Mouse (Mus musculus): ENCODE measurements around the gene Hdac6. TPM values are rescaled to one million over a fixed set of nuclear protein-coding genes. Genes with fewer than 3 reads are reported as not detected.

The Hdac6 gene
- polyA plus RNA-seq (2015; fragmentation: Illumina TruSeq; extraction: RNeasy Lipid Tissue Mini Kit (QIAGEN cat#74804); ENCODE audit: insufficient read depth, low replicate concordance), result 14.7 TPM

DNA sequence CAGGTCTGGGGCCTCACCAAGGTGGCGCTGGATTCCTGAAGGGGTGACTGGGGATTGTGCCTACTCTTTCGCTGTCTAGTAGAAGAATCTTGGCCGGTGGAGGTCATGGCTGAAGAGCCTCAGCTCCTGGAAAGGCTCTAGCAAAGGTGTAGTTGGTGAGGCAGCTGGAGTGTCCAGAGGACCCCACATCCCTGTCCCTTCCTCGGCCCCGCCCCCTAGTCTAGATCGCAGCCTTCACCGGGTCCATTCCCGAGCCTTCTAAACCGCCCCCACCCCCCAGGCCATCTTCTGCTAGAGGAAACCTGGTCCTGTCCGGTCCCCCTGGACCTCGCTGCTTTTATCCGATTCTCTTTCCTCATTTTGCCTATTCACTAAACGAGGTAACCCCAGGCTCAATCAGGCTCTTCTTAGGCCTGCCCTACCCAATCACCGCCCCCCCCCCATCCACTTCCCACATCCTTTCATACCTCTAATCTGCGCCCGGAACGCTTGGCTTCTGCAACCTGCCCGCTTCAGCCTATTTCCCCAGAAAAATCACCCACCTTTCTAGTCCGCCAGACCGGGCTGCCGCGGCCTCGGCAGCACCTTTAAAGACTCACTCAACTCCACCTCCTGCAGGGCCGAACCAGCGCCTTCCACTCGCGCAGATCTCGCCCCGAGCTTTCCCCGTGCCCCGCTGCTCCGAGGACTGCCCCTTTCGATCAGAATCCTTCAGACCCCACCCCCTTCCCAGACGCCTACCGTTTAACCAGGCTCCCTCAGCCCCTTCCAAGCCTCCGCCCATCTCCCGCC, at the start of gene Hdac6:
Gene Hdac6, minus strand, starts transcription at position 782 of the 792 bp plus-strand sequence.

DNA sequence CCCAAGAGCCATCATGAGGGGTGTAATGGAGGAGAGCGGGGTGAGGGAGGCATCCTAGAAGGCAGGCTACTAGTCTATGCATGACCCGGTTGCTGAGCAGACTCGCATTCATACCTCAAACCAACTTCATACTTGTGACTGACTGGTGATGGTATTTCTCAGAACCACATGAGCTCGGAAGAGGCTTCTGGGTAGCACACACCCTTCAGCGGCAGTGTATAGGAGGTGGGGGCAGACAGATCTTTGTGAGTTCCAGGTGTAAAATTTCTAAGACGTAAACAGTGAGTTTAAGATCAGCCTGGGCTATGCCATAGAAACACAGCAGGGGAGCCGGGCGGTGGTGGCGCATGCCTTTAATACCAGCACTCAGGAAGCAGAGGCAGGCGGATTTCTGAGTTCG, 30.2 kb upstream of the Hdac6 start, which contains the start of gene Gata1:
Gene Gata1, minus strand, starts transcription at position 180 of the 400 bp plus-strand sequence.

DNA sequence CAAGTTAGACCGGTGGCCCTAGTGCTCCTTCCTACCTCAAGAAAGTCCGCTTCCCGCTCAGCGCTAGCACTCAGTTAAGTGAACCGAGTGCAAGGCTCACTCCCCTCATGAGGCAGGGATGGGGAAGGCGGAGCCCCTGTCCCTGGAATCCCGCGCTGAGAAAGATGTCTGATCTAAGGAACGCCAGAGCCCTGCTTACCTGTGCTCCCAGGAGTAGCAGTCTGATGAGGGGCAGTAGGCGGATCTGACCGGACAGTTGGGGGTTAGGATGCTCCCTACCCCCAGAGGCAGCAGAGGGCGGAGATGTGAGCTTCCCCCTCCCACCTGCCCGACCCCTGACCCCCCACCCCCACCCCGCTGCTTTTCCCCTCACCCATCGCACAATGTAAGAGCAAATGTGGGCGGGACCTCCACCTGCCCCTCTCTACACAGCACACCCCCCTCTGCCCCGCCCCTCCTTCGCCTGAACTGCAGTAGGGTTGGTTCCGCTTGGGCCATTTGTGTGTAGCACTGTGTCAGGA, 19.4 kb downstream of the Hdac6 start, which contains the start of gene Eras:
Gene Eras, minus strand, starts transcription at position 338 of the 521 bp plus-strand sequence.

DNA sequence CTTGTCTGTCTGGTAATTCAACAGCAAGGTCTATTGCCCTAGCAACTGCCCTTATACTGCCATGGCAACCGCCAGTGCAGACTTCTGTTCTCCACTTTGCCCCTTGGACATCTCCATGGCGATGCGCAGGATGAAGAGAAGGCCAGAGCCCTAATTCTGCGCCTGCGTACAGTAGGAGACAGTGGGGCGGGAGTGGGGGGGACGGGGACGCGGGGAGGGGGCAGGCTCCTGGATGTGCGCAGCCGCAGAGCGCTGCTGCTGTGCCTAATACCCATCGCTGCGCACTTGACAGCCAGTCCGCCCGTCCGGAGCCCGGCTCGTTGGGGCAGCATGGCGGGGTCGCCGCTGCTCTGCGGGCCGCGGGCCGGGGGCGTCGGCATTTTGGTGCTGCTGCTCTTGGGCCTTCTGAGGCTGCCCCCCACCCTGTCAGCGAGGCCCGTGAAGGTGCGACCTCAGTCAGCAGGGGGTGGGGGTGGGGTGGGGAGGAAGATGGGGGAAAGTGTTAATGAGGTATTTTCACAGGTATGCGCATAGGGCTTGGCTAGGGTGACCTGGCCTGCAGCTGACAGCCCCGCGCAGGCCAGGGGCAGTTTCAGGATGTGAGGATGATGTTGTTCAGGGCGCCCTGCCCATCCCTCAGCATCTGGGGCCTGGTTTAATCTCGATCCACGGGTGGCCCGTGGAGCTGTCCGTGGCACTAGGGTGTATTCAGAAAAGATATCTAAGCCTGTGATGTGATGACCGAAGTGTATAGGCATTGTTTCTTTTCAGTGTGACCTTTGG, 27.9 kb downstream of the Hdac6 start, which contains the start of gene Pcsk1n:
Gene Pcsk1n, plus strand, starts transcription at position 222 of the 783 bp plus-strand sequence.

DNA sequence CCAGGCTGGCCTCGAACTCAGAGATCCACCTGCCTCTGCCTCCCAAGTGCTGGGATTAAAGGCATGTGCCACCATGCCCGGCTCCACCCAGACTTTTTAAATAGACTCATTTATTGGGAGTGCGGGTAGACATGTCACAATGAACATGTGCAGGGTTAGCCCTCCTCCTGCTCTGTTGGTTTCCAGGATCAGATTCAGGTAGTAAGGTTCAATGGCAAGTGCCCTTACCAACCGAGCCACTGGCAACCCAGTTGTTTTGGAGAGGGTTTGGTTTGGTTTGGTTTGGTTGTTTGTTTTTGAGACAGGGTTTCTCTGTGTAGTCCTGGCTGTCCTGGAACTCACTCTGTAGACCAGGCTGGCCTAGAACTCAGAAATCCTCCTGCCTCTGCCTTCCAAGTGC, 38.4 kb downstream of the Hdac6 start, which contains the start of gene Gm10490:
Gene Gm10490, plus strand, starts transcription at position 301 of the 400 bp plus-strand sequence.

DNA sequence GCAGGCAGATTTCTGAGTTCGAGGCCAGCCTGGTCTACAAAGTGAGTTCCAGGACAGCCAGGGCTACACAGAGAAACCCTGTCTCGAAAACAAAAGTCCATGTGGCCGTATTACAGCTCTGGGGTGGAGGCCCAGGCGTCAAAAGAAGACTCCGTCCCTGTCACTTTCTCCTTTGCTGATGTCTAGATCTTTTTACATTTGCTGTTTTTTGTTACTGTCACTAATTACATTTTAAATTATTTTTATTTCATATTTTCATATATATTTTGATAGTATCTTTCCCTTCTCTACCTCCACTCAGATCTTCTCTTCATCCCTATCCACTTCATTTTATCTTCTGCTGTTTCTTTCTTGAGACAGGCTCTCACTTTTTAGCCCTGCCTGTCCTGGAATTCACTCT, 40.0 kb downstream of the Hdac6 start, which contains the start of gene Gm10491:
Gene Gm10491, minus strand, starts transcription at position 101 of the 400 bp plus-strand sequence.

DNA sequence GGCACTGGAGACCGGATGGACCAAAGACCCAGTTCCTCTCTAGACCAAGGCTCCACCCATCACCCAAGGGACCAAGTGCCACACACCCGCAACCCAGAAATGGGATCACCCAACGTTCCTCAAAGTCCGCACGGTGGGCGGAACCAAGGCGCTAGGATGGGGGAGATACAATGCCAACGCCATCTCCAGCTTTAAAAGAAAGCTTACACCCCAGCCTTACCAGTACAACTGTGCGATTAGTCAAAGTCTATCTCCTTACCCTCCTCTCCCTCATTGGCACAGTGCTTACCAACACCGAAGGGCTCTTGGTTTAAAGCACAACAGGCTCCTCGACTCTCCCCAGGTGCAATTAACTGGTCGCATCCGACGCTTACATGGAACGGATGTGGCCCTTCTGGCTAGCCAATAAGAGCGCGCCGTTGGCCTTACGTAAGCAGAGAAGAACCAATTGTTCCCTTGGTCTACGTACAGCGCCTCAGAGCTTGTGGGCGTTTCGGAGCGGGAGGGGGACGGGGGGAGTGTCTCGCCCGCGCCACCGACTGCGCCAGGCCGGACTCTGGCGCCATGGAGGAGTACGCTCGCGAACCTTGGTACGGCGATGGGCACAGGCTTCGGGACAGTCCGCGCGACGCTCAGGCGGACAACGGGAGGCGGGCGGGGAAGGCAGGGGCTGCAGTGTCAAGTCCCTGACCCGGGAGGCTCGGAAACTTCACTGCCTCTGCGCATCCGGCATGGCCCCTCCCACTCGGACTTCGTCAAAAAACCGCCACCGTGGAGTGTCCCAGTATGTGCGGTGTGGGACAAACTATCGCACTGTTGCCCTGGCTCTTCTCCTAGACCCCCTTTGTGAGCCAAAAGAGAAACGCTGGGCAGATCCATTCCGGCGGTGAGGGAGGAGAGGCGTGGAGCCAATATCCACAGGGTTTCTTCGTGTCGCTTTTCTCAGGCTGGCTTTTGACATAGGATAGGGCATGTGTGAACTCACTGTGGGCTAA, 48.5 kb downstream of the Hdac6 start, which contains the start of the genes Pqbp1 and Timm17b:
Gene Pqbp1, minus strand, starts transcription at position 390 of the 995 bp plus-strand sequence.
Gene Timm17b, plus strand, starts transcription at position 478 of the 995 bp plus-strand sequence.

DNA sequence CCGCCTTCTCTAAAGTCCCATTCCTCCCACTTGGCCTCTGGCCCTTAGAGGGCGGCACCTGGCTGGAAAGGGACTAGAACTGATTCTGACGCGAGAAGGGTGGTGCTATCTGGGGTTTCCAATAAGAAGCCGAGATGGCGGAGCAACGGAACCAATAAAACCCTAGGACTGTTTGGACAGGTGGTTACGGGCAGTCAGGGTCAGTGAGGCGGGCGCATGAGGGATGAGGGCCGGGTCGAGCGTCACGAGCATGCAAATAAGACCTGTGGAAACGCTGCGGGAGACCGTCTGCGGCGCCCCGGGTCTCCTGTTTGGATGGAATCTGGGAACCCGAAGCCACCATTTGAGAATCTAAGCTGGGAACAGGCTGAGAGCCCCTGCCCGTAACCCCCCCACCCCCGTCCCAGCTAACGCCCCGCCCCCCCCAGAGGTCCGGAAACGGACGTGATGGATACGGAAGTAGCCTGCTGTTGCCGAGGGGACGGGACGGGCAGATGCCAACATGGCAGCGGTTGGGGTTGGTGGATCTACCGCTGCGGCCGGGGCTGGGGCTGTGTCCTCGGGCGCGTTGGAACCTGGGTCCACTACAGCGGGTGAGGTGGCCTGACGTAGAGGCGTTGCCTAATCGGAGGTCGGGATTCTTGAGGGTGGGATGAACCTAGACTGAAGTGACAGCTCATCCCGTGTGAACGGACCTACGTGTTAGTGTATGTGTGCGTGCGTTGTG, 63.7 kb downstream of the Hdac6 start, which contains the start of gene Slc35a2:
Gene Slc35a2, plus strand, starts transcription at position 188 of the 727 bp plus-strand sequence.

Other genes with a start within 250 kb of the Hdac6 start
- 38.0 TPM for gene Wdr45, start 233.6 kb downstream of the Hdac6 start, polyA plus RNA-seq (2015; fragmentation: Illumina TruSeq; extraction: RNeasy Lipid Tissue Mini Kit (QIAGEN cat#74804); ENCODE audit: insufficient read depth, low replicate concordance)
- not detected for gene Gm45208, start 225.6 kb downstream of the Hdac6 start, polyA plus RNA-seq (2015; fragmentation: Illumina TruSeq; extraction: RNeasy Lipid Tissue Mini Kit (QIAGEN cat#74804); ENCODE audit: insufficient read depth, low replicate concordance)
- 22.9 TPM for gene Praf2, start 219.4 kb downstream of the Hdac6 start, polyA plus RNA-seq (2015; fragmentation: Illumina TruSeq; extraction: RNeasy Lipid Tissue Mini Kit (QIAGEN cat#74804); ENCODE audit: insufficient read depth, low replicate concordance)
- gene Ccdc120, start 197.0 kb downstream of the Hdac6 start, polyA plus RNA-seq (2015; fragmentation: Illumina TruSeq; extraction: RNeasy Lipid Tissue Mini Kit (QIAGEN cat#74804); ENCODE audit: insufficient read depth, low replicate concordance), result 2.0 TPM
- gene Tfe3, start 185.3 kb downstream of the Hdac6 start, polyA plus RNA-seq (2015; fragmentation: Illumina TruSeq; extraction: RNeasy Lipid Tissue Mini Kit (QIAGEN cat#74804); ENCODE audit: insufficient read depth, low replicate concordance), result 28.7 TPM
- 207 TPM for gene Gripap1, start 158.1 kb downstream of the Hdac6 start, polyA plus RNA-seq (2015; fragmentation: Illumina TruSeq; extraction: RNeasy Lipid Tissue Mini Kit (QIAGEN cat#74804); ENCODE audit: insufficient read depth, low replicate concordance)
- 2.4 TPM for gene Kcnd1, start 125.6 kb downstream of the Hdac6 start, polyA plus RNA-seq (2015; fragmentation: Illumina TruSeq; extraction: RNeasy Lipid Tissue Mini Kit (QIAGEN cat#74804); ENCODE audit: insufficient read depth, low replicate concordance)
- 173 TPM for gene Otud5, start 106.5 kb downstream of the Hdac6 start, polyA plus RNA-seq (2015; fragmentation: Illumina TruSeq; extraction: RNeasy Lipid Tissue Mini Kit (QIAGEN cat#74804); ENCODE audit: insufficient read depth, low replicate concordance)
- 38.2 TPM for gene Pim2, start 69.6 kb downstream of the Hdac6 start, polyA plus RNA-seq (2015; fragmentation: Illumina TruSeq; extraction: RNeasy Lipid Tissue Mini Kit (QIAGEN cat#74804); ENCODE audit: insufficient read depth, low replicate concordance)
- gene Slc35a2, start 63.9 kb downstream of the Hdac6 start, polyA plus RNA-seq (2015; fragmentation: Illumina TruSeq; extraction: RNeasy Lipid Tissue Mini Kit (QIAGEN cat#74804); ENCODE audit: insufficient read depth, low replicate concordance), result 18.6 TPM
- 129 TPM for gene Pqbp1, start 48.6 kb downstream of the Hdac6 start, polyA plus RNA-seq (2015; fragmentation: Illumina TruSeq; extraction: RNeasy Lipid Tissue Mini Kit (QIAGEN cat#74804); ENCODE audit: insufficient read depth, low replicate concordance)
- 22.6 TPM for gene Timm17b, start 48.5 kb downstream of the Hdac6 start, polyA plus RNA-seq (2015; fragmentation: Illumina TruSeq; extraction: RNeasy Lipid Tissue Mini Kit (QIAGEN cat#74804); ENCODE audit: insufficient read depth, low replicate concordance)
- gene Gm10491, start 40.1 kb downstream of the Hdac6 start, polyA plus RNA-seq (2015; fragmentation: Illumina TruSeq; extraction: RNeasy Lipid Tissue Mini Kit (QIAGEN cat#74804); ENCODE audit: insufficient read depth, low replicate concordance), result not detected
- not detected for gene Gm10490, start 38.3 kb downstream of the Hdac6 start, polyA plus RNA-seq (2015; fragmentation: Illumina TruSeq; extraction: RNeasy Lipid Tissue Mini Kit (QIAGEN cat#74804); ENCODE audit: insufficient read depth, low replicate concordance)
- not detected for gene Pcsk1n, start 28.1 kb downstream of the Hdac6 start, polyA plus RNA-seq (2015; fragmentation: Illumina TruSeq; extraction: RNeasy Lipid Tissue Mini Kit (QIAGEN cat#74804); ENCODE audit: insufficient read depth, low replicate concordance)
- gene Eras, start 19.3 kb downstream of the Hdac6 start, polyA plus RNA-seq (2015; fragmentation: Illumina TruSeq; extraction: RNeasy Lipid Tissue Mini Kit (QIAGEN cat#74804); ENCODE audit: insufficient read depth, low replicate concordance), result not detected
- gene Gata1, start 30.2 kb upstream of the Hdac6 start, polyA plus RNA-seq (2015; fragmentation: Illumina TruSeq; extraction: RNeasy Lipid Tissue Mini Kit (QIAGEN cat#74804); ENCODE audit: insufficient read depth, low replicate concordance), result 6.3 TPM
- not detected for gene Glod5, start 70.6 kb upstream of the Hdac6 start, polyA plus RNA-seq (2015; fragmentation: Illumina TruSeq; extraction: RNeasy Lipid Tissue Mini Kit (QIAGEN cat#74804); ENCODE audit: insufficient read depth, low replicate concordance)
- 31.7 TPM for gene Suv39h1, start 126.9 kb upstream of the Hdac6 start, polyA plus RNA-seq (2015; fragmentation: Illumina TruSeq; extraction: RNeasy Lipid Tissue Mini Kit (QIAGEN cat#74804); ENCODE audit: insufficient read depth, low replicate concordance)
- gene Was, start 142.6 kb upstream of the Hdac6 start, polyA plus RNA-seq (2015; fragmentation: Illumina TruSeq; extraction: RNeasy Lipid Tissue Mini Kit (QIAGEN cat#74804); ENCODE audit: insufficient read depth, low replicate concordance), result 85.1 TPM
- gene Wdr13, start 185.0 kb upstream of the Hdac6 start, polyA plus RNA-seq (2015; fragmentation: Illumina TruSeq; extraction: RNeasy Lipid Tissue Mini Kit (QIAGEN cat#74804); ENCODE audit: insufficient read depth, low replicate concordance), result 44.9 TPM
- gene Rbm3, start 198.0 kb upstream of the Hdac6 start, polyA plus RNA-seq (2015; fragmentation: Illumina TruSeq; extraction: RNeasy Lipid Tissue Mini Kit (QIAGEN cat#74804); ENCODE audit: insufficient read depth, low replicate concordance), result 722 TPM
- 6.9 TPM for gene Tbc1d25, start 228.3 kb upstream of the Hdac6 start, polyA plus RNA-seq (2015; fragmentation: Illumina TruSeq; extraction: RNeasy Lipid Tissue Mini Kit (QIAGEN cat#74804); ENCODE audit: insufficient read depth, low replicate concordance)
- 35.9 TPM for gene Ebp, start 245.6 kb upstream of the Hdac6 start, polyA plus RNA-seq (2015; fragmentation: Illumina TruSeq; extraction: RNeasy Lipid Tissue Mini Kit (QIAGEN cat#74804); ENCODE audit: insufficient read depth, low replicate concordance)

All from spleen, adult 10 weeks (tissue).